Mouse (Mus musculus) ovary, postnatal 36 days (tissue): ENCODE data around the gene Tctn1.
"Not testable (repeated sequence)": the region's sequence is repeated elsewhere in the genome, so short reads cannot be mapped to it uniquely, and the experiment has no call there.

ENCODE experiments used
- DNase-seq: peaks from one replicate; pipeline ENCODE4 v3.0.0; 2022; ENCODE audit warnings: low spot score, mixed read lengths

Gene Tctn1

DNA sequence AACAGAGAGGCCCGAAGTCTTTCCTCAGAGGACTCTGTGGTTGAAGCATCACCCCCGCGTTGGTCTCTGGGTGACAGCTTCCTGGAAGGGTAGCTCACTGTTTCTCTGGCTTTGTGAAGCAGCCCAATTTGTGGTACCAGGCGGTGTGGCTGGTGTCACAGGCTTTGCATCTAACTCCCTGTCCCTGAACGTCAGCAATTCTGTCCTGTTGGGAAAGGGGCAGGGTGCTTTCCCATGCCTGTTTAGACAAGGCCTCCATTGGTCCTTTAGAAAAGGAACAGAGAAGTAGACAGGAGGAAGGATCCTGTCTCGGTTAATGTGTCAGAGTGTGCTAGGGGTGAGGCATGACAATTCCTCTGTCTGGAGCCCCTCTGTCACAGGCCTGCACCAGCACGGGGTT is 45.3 kb downstream of the Tctn1 start:
- no peak for DNase-seq

- no peak for DNase-seq
Observed at GRCm38 (mm10) chr5:122218109-122218905, 46.0 kb downstream of the Tctn1 start.

- DNase-seq: no peak
Observed at GRCm38 (mm10) chr5:122217636-122218035, 46.6 kb downstream of the Tctn1 start.

DNA sequence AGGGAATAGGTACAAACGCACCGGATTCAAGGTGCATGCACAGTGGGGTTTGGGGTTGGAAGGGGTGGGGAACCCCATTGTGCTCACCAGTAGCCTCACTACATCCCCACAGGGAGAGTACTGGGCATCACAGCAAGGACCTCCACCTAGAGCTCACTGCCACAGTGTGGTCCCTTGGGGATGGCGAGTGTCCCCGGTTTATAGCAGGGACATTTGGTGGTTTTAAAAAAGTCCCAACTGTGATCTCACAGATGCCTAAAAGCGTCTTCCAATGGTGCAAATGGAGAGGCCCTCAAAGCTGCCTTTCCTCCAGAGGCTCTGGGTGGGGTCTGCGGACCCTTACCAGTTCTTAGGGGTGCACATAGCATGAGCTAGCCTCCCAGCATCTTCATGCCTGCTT is 50.4 kb downstream of the Tctn1 start:
- DNase-seq: no peak

- not testable (repeated sequence) for DNase-seq
Observed at GRCm38 (mm10) chr5:122212820-122213219, 51.4 kb downstream of the Tctn1 start.

DNA sequence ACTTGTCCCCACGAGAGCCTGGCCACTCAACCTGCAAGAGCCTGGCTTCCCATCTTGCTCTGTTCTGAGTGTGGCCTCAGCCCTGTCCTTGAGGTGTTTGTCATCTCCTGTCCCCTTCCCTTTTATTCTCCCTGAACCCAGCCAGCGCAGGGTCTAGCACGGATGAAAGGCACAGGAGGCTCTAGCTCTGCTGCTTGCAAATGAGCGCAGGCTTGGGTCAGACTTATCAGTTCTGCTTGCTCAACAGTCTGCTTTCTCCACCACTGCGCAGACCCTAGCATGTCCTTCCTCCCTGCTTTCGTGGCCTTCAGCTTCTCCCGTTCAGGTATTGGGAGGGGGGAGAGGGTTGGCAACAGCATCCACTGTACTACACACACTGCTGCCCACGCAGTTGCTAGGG is 52.1 kb downstream of the Tctn1 start:
- no peak for DNase-seq

DNA sequence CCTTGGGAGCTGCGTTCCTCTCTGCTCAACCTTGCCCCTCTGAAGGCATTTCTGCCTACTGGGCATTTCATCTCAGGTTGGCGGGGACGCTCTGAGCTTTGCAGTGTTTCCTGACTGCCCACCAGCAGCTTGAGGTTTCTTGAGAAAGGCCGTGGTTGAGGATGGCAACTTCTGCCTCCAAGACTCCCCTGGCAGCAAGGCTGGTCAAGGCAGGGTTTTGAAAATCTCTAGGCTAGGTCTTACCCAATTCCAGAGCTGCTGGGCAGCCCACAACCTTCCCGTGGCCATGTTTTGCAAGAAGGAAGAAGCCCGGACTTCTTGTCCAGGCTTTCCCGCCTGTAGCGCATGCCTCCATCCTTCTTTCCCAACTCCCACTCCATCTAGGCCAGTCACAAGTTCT is 53.4 kb downstream of the Tctn1 start:
- DNase-seq: no peak

DNA sequence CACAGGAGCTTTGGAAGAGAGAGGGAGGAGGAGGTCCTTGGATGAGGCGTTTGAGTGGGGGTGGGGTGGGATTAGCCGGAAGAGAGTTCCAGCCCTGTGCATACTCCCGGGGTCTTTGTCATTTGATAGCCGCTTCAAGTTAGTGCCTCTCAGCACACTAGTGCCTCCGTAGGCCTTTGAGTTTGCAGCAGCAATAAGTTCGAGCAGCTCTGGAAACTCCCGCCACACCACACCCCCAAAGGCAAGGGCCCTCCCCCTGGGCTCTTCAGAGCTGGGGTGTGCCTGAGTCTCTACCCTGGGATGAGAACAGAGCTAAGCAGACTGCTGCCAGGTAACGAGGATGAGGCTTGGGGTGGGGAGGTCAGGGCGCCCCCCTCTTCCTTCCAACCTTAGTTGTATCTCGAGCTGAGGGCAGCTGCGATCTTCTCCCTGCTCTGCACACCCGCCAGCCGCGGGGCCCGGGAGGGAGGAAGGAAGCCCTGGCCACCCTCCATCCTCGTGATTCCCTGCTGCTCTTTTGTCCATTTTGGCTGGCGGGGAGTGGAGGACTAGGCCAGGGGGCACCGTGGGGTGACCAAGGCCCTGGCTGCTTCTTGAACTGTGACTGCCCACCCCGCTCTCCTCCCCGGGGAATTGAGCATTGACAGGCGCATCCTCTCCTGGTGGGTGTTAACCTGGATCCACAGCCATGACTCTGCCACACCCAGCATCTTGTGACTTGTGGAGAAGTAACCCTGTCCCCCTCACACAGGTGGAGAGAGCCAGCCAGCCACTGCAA is 54.5 kb downstream of the Tctn1 start:
- DNase-seq: peak; percentile 49

- no peak for DNase-seq
Observed at GRCm38 (mm10) chr5:122208909-122209308, 55.4 kb downstream of the Tctn1 start.

DNA sequence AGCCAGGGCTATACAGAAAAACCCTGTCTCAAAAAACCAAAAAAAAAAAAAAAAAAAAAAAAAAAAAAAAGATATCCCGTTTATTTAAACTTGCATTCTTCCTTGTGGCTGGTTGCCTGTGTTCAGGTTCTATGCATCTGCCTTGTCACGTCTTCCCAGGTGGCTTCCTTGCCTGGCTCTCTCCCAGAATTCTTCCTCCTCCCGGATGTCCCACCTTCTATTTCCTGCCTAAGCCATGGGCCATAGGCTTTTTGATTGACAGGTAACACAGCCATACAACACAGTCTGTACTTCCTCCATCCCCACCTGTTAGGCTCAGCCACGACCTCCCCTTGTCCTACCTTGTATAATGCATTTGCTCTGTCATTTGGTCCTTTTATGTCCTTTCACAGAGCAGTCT is 57.8 kb downstream of the Tctn1 start, which contains the start of gene Hvcn1:
Hvcn1 (plus strand) TSS at position 330 of the 400 bp plus-strand sequence.
- no peak for DNase-seq

DNA sequence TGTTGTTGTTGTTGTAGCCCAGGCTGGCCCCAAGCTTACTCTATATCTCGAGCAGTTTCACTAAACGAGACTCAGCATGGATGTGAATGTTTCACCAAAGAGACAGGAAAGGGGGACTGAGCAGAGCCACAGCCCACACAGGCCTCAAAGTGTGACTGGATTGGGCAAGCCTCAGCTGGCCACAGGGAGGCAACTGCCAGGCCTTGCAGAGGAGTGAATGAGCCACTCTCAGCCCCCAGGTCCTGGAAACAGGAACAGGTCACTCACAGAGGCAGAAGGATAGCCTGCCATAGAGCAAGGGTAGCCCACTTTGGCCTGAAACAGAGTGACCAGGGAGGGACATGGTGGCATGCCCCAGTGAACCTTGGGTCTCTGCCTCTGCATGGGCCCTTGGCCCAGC is 60.1 kb downstream of the Tctn1 start:
- no peak for DNase-seq

GRCm38 (mm10) chr5:122201904-122202303 is 62.4 kb downstream of the Tctn1 start:
- no peak for DNase-seq

DNA sequence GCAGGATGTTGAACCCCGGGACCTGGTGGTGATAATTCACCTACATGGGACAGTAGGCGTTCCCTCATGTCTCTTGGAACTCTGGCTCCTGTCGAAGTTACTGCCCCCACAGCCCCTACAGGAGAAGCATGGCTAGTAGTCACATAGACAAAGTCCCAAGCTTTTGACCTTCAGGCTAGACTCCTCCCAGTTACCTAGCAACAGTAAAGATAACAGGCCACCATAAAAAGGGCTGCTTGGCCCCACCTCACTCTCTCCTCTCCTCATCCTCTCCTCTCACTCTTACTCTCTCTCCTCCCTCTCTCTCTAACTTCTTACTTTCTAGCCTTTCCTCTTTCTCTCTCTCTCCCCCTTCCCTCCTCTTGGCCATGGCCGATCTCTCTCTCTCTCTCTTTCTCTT is 63.4 kb downstream of the Tctn1 start:
- no peak for DNase-seq

DNA sequence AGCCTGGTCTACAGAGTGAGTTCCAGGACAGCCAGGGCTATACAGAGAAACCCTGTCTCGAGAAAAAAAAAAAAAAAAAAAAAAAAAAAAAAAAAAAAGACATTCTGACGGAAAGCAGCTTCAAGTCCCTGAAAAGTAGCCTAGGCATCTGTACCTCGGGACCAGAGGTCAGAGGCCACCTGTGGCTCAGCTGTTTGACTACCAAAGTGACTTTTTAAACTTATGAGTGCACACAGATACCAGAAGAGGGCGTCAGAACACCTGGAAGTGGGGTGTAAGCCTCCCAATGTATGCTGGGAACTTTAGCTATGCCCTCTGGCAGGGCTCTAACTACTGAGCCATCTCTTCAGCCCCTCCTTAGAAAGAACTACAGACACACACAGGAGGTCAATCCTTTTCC is 71.9 kb downstream of the Tctn1 start:
- DNase-seq: no peak

DNA sequence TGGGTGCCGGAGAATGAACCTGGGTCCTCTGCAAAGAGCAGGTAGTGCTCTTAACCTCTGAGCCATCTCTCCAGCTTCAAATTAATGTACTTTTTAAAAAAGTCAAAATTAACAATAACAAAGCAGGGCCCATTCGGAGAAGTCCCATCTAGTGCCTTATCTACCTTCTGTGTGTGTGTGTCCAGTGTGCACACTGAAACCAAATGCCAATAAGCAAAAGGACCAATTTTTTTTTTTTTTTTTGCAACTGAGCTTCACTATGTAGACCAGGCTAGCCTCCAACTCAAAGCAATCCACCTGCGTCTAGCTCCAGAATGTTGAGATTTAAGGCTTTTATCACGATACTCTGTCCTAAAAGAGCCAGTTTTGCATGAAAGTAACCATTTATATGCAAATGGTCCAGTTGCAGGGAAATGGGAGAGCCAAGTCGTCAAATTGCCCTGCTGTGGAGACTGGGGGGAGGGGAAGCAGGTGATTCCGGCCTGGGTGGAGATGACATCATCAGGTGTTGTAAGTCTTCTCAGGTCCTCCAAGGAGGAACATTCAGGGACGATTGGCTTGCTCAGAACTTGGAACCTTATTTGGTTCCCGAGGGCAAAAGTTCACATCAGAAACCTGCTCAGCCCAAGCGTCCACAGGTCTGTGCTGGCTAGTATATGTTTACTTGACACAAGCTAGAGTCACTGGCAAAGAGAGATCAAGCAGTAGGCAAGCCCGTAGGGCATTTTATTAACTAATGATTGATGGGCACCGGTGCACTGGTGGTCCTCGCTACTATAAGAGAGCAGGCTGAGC is 72.8 kb downstream of the Tctn1 start:
- no peak for DNase-seq

- DNase-seq: no peak
Observed at GRCm38 (mm10) chr5:122190465-122190864, 73.8 kb downstream of the Tctn1 start.

DNA sequence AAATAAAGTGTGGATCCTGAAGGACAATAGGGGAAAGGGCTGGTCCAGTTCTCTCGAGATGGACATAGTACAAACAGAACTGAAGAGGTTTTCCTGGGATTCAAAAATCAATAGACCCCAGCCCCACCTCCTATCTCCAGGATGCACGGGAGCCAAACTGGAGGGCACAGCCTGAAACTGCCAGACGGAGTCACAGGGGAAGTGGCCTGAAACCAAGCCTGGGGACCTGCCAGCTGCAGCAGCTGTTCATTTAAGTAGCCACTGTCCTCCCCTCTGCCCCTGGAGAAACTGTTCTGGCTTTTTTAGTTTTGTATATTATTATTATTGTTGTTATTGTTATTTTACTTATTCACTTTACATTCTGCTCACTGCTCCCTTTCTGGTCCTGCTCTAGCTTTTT is 75.1 kb downstream of the Tctn1 start:
- no peak for DNase-seq
